Mouse (Mus musculus) heart, postnatal 36 days (tissue): ENCODE measurements around the gene Amotl1. TPM values are rescaled to one million over a fixed set of nuclear protein-coding genes. Genes with fewer than 3 reads are reported as not detected.

Experiments used
- DNase-seq, 2 experiments: peaks; one replicate each; pipeline ENCODE4 v3.0.0; 2021 to 2022
- intact Hi-C: fragments of 180-260 bp; cut with DNase I; formaldehyde crosslinking; loops from one replicate; pipeline ENCODE4 v1.15.1; 2025
- total RNA-seq, 2 experiments: library from RNA; stranded (reverse); gene quantifications; 2 replicates each; pipeline ENCODE4 v1.2.3; 2021

Amotl1 gene
- total RNA-seq, 2 experiments from 2014 or later: 52.8 to 58.6 TPM

- intact Hi-C loops: loop anchor here (2.0 to 10.0 kb wide), 4 partner anchors 119 to 1255 kb away; partner anchors contain the start of genes Ankrd49, Ccdc82, Cep57 and Endod1
- DNase-seq: peak; percentile 92
Observed at GRCm38 (mm10) chr9:14500023-14500915, 144.6 kb downstream of the Amotl1 start, which contains the start of the genes Kdm4d and Cwc15. Gene Kdm4d (minus strand): TSS chr9:14500482. Gene Cwc15 (plus strand): TSS chr9:14500617.

GRCm38 (mm10) chr9:14498896-14499705 is 145.8 kb downstream of the Amotl1 start:
- intact Hi-C loops: loop anchor here (2.0 to 5.0 kb wide), 2 partner anchors 152 to 610 kb away; no protein-coding TSS in a partner anchor
- DNase-seq: no peak

Other genes starting within 250 kb of the Amotl1 start
- gene Kdm4d, start 144.6 kb downstream of the Amotl1 start, total RNA-seq: not detected
- gene Cwc15, start 144.4 kb downstream of the Amotl1 start, total RNA-seq: 10 to 100 TPM; 68.5 to 72.9 TPM
- not detected for gene Piwil4, start 95.7 kb upstream of the Amotl1 start, total RNA-seq
- under 1 TPM; 0.50 to 0.60 TPM for gene Fut4, start 107.3 kb upstream of the Amotl1 start, total RNA-seq
- not detected for gene 1700012B09Rik, start 126.0 kb upstream of the Amotl1 start, total RNA-seq
- gene Mre11a, start 139.6 kb upstream of the Amotl1 start, total RNA-seq: 10 to 100 TPM in 1 of 2 experiments, 1 to 10 TPM in 1; 8.4 to 14.2 TPM
- gene Ankrd49, start 139.8 kb upstream of the Amotl1 start, total RNA-seq: 1 to 10 TPM; 7.0 to 8.4 TPM
- not detected for gene Gpr83, start 215.2 kb upstream of the Amotl1 start, total RNA-seq